Mouse (Mus musculus): ENCODE data around the gene Mylpf.
A peak's percentile ranks its signal among the peaks of the same experiment; 100 is the strongest.

Gene Mylpf

DNA sequence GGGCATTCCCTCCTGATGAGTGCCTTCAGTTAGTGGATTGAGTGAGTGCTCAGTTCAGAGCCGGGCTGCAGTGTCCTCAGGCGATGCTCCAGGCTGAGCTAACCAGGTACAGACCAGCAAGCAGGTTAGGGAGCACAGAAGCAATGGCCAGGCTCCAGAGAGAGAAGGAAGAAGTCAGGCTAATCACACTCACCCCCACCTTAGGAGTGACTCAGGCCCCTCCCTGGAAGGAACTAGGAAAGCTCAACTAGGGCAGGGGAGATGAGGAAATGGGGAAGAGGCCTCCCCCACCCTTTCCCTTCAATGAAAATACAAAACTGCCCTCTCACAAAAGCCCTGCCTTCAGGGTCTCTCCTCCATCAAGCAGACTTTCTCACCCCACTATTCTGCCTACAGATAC is 2.1 kb upstream of the Mylpf start:
- DNase-seq (ENCODE audit: extremely low spot score, low spot score) = no peak

DNA sequence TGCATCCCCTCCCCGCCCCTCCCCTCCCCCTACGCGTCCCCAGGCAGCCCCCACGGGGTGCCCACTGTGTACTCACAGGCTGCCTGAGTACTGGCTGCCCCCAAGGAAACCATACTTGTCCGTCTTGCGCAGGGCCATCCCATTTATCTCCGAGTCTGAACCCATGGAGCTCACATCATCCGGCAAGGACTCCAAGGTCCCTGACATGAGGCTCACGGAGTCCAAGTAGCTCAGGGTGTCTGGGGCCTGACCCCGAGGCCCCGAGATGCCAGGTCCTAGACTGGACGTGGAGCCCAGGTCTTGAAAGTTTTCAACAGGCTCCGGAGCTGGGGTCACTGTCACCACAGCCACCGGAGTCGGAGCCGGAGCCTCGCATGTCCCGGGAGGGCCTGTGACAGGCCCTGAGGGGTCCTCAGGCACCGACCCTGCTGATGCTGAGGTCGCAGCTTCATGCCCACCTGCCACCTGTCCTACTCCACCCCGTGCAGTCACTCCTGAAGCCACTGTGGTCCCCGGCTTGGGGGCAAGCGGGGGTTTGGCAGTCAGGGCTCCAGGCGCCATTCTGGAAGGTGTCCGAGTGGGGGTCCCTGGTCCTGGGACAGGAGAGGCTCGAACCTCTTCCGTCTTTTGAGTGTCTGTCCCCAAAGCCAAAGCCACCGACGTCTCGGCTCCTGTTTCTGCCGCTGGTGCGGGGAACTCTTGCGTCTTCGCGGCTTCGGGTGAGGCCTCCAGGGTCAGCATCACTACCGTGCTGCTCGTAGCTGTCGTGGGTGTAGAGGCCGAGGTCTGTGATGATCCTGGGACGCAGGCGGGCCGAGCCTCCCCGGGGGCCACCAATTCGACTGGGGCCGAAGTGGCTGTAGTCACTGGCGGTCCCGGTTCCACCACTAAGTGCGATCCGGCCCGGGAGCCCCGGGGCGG is 1.1 kb upstream of the Mylpf start:
- peak; percentile 65 for DNase-seq (ENCODE audit: extremely low spot score, low spot score)

DNA sequence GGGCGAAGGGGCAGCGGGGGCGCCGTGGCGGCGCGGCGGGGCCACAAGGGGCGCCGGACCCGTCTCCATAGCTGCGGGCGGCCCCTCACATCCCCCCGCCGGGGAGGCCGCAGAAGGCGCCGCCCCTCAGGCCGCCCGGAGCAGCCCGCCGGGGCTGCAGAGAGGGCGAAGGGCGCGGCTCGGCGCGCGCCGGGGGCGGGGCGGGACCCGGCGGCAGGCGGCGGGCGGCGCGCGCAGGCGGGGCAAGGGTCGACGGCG is 466 bp upstream of the Mylpf start, which contains the start of gene Tbc1d10b:
Gene Tbc1d10b (minus strand): TSS at position 174 of the 258 bp plus-strand sequence.
- DNase-seq (ENCODE audit: extremely low spot score, low spot score) = no peak

DNA sequence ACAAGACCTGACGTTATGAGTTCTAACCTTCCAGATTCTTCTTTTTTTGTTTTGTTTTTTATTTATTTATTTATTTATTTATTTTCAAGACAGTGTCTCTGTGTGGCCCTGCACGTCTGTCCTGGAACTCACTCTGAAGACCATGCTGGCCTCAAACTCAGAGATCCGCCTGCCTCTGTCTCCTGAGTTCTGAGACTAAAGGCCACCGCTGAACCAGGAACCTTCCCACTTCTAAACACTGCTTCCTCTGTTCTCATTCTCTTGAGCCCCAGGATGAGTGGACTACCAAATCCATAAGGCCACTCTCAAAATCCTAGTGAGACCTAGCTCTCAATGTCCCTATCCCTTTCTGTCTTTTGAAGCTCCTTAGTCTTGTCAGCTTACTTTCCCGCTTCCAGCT is 1.2 kb downstream of the Mylpf start:
- DNase-seq (ENCODE audit: extremely low spot score, low spot score) = no peak

DNA sequence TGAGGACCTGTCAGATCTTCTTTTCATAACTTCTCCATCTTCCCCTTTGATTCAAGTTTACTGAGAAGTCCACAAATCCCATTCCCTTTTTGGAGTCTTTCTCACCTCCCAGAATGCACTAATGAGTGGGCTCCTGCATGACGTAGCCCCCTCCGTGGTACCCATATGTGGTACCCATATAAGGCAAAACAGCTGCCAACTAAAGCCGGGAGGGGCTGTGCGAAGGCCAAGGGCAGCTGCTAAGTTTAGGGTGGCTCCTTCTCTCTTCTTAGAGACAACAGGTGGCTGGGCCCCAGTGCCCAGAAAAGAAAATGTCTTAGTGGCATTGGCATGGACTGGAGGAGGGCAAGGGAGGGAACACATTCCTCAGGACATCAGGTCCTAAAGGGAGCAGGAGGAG is 1.6 kb downstream of the Mylpf start:
- no peak for DNase-seq (ENCODE audit: extremely low spot score, low spot score)

DNA sequence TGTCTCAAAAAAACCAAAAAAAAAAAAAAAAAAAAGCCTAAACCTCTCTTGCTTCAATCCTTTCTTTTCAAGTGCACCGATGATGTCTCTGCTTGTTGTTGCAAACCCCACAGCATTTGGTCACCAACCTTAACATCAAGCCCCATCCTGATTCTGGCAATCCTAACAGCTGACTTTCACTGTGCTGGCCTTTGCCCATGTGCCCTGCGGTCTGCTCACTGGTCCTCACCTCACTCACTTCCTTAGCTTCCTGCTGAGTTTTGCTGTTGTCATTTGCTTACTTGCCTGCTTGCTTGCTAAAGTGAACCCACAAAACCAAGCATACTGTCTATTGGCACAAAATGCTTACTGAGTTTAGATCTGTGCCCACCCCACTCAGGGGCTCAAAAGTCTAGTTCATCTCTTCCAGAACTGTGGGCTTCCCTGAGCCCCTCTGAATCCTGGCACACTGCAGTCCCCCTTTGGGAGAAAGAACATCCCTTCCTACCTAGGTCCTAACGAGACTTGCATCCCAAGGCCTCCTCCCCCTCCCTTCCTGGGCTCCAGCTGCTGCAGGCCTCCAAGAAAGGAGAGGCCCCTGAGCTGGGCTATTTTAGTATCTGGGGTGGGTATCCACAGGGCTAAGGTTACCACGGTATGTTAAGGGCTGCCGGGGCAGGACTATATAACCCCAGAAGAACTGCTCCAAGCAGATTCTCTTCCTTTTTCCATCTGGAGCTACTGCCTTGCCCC is 2.5 kb downstream of the Mylpf start:
- DNase-seq (ENCODE audit: extremely low spot score, low spot score) = no peak

DNA sequence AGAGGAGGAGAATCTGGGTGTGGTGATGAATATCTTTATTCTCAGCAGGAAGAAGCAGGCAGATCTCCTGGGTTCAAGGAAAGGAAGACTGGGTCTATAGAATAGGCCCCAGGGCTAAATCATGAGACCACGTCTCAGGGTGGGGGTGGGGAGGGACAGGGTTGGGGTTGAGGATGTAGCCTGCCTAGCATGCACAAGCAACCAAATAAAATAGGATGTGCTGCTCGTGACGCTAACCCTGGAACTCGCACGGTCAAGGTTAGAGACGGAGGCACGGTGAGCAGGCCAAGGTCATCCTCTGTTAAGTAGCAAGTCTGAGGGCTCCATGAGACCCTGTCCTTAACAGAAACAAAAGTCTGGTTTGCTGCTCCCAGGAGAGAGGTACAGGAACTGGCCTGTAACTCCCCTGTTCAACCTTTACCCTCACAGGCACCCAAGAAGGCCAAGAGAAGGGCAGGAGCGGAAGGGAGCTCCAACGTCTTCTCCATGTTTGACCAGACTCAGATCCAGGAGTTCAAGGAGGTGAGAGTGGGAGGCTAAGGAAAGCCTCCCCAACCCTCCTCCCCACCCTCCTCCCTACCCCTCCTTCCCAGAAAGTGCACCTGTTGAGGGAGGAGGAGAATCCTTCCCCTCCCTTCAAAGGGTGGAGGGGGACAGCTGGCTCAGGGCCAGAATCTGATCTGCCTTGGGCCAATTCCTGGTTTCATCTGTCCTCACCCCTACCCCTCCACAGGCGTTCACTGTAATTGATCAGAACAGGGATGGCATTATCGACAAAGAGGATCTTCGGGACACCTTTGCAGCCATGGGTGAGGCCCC is 4.0 kb downstream of the Mylpf start:
- DNase-seq (ENCODE audit: extremely low spot score, low spot score) = no peak

DNA sequence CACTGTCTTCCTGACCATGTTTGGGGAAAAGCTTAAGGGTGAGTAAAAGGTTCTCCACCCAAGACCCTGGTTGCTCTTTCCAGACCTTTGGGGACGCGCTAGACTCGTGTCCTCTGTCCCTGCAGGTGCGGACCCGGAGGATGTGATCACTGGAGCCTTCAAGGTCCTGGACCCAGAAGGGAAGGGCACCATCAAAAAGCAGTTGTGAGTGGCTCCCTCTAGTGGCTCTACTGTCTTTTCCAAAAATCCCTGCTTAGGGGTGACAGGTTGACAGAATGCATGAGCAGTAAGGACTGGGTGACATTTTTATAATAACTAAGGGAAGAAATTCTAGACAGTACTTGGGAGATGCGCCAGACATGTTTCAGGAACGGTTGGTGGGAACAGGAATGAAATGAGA is 4.8 kb downstream of the Mylpf start:
- no peak for DNase-seq (ENCODE audit: extremely low spot score, low spot score)

DNA sequence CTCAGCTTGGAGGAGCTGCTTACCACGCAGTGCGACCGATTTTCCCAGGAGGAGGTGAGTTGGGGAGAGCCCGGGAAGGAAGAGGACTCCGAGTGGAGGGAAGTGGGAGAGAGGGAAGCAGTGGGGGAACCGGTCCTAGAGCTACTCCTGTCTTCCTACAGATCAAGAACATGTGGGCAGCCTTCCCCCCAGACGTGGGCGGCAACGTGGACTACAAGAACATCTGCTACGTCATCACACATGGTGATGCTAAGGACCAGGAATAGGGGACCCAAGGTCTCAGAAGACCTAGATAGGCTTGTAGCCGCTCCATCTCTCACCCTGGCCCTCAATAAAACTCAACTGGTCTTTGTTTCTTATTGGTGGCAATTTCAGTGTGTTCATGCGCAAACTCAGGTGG is 5.2 kb downstream of the Mylpf start:
- DNase-seq (ENCODE audit: extremely low spot score, low spot score) = no peak

DNA sequence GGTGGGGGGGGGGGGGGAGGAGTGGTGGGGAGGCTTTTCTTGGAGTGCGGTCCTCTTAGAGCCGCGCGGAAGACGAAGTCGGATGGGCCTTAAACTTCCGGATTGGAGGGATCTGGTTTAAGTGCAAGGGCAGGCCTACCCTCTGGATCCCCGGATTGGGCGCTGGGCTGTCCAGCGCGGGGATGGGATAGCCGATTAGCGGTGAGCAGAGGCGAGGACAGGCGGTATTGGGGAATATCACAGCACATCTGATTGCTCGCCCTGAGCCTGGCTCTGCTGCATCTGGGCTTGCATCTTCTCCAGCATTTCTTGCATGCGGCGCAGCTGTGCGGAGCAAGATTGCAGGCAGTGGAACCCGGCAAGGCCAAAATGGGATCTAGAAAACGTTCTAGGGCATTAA is 5.8 kb downstream of the Mylpf start:
- DNase-seq (ENCODE audit: extremely low spot score, low spot score) = peak; percentile 27

DNA sequence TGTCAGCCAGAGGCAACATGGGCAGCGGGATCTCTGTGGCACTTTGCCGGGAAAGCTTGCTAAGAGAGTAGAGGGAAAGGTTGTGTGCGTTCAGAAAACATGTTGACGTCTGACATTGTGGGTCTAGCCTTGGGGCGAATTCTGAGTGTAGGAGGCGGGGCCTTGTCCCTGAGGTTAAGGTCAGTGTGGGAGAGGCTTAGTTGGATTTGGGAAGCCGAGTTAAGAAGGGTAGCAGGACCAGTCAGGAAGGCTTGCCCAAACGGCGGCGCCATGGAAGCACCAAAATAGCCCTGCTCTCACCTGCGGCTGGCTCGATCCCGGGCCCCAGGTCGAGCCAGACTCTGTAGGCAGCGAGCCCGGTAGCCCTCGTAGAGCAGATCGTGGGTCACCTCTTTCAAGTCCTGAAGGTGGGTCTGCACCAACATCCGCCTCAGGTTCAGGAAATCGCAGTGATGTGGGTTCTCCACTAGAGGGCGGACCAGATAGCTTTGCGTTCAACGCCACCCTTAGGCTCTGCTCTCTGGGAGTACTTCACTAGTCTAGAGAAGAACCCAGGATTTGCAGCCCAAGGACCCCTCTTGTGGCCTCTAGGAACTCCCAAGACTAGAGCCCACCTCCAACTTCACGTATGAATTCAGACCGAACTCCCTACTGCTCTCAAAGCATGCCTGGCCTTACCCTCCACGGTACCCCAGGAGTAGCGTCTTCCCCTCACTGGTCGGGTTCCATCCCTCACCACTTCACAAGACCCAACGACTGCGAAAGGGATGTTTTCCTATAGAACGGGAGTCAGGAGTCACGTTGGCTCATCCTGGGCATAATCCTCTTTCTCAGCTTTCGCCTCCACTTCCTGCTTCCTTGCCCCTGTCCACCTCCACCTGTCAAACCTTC is 6.5 kb downstream of the Mylpf start:
- DNase-seq (ENCODE audit: extremely low spot score, low spot score) = peak; percentile 68

DNA sequence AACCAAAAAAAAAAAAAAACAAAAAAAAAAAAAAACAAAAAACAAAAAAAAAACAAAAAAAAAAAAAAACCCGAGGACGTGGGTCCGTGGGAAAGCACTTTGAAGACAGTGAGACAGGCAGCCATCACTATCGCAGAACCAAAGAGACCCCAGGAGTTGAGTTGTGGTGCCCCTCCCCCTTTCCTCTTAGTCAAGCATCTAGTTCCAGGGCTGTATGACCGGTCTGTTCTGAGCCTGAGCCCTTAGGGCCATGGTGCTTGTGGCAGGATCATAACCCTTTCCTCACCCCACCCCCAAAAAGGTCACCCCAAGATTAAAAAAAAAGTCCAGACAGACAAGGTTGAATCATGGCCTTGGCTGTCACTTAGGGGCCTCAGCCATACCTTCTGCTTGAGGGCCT is 7.6 kb downstream of the Mylpf start:
- no peak for DNase-seq (ENCODE audit: extremely low spot score, low spot score)

DNA sequence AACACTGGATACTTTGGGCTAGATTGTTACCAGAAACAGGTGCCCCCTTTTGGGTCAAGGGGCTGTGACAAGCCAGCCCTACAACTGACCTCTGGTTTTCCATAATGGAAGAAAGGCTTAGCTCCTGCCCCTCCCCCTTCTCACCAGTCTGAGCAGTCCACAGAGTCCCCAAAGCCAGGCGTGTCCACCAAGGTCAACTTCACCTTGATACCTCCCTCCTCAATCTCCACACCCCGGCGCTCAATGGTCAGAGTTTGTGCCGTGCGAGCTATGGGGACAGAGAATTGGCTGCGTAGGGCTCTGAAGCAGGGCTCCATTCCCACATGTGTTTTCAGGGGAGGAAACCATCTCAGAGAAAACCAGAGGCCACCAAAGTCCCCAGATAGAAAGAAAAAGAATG is 8.8 kb downstream of the Mylpf start:
- no peak for DNase-seq (ENCODE audit: extremely low spot score, low spot score)

DNA sequence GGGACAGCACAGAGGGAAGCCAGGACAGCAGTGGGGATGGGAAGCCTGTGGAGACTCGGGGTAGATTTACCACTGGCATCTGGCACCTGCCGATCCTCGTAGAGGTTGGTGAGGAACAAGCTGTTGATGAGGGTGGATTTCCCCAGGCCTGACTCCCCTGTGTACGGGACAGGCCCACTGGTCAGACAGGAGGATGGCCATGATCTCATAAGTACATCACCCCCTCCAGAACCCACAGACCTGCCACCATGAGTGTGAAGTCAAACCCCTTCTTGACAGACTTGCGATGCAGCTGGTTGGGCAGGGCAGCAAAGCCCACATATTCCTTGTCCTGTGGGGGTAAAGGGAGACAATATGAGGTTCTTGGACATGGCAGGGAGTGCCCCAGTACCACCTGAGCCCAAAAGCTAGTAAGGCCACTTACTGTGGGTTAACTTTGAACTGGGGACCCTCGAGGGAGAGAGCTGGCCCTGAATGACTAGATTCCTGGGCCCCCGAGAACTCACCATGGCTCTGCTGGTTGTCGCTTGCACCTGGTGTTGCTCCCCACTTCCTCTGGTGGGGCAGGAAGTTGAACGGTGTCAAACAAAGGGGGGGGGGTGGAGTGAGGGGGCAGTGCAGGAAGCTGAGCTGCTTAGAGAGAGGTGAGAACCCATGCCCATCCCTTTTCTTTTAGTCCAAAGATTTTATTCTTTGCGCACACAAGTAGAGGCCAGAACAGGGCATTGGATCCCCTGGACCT is 9.4 kb downstream of the Mylpf start:
- DNase-seq (ENCODE audit: extremely low spot score, low spot score) = no peak

DNA sequence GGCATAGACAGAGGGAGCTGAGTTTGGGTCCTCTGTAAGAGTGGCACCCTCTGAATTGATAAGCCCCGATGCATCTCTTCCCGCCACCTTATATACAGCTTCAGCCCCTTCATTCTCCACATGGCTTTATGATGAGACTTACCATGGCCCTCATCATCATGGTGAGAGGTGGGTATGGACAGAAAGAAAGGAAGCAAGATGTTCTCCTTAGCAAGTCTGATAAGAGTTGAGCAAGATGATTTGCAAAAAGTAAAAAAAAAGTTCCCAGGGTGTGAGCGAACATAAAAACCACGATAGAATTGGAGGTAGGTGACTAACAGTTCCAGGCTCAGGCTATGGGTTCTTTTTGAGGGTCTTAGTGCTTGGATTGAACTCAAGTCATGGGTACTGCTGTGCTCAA is 10.0 kb downstream of the Mylpf start:
- DNase-seq (ENCODE audit: extremely low spot score, low spot score) = no peak

DNA sequence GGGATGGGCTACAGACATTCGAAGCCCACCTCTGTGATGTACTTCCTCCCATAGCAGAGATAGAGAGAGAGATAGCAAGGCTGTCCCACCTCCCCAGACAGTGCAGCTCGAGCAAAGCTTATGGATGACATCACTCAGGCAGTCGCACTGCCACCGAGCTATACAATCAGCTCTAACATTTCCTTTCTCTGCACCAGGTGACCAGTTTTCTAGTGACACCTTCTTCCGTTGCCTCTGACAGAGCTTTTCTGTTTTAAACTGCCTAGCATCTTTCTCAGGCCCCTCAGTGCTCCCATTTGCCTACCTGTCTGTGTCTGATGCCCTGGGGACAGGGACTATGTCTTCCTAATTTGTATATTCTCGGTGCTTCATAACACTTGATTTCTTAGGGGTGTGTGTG is 11.8 kb downstream of the Mylpf start:
- no peak for DNase-seq (ENCODE audit: extremely low spot score, low spot score)

DNA sequence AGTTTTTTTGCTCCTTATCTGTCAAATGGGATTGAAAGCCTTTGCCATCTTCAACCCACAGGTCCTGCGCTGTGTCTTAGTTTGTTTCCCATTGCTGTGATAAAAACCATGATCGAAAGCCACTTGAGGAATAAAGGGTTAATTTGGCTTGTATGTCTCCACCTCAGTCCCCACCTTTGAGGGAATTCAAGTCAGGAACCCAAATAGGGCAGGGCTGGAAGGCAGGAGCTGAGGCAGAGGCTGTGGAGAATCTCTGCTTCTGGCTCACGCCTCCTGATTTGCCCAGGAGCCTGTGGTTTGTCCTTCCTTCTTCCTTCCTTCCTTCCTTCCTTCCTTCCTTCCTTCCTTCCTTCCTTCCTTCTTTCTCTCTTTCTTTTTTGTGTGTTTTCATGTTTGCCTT is 14.4 kb downstream of the Mylpf start:
- DNase-seq (ENCODE audit: extremely low spot score, low spot score) = no peak

DNA sequence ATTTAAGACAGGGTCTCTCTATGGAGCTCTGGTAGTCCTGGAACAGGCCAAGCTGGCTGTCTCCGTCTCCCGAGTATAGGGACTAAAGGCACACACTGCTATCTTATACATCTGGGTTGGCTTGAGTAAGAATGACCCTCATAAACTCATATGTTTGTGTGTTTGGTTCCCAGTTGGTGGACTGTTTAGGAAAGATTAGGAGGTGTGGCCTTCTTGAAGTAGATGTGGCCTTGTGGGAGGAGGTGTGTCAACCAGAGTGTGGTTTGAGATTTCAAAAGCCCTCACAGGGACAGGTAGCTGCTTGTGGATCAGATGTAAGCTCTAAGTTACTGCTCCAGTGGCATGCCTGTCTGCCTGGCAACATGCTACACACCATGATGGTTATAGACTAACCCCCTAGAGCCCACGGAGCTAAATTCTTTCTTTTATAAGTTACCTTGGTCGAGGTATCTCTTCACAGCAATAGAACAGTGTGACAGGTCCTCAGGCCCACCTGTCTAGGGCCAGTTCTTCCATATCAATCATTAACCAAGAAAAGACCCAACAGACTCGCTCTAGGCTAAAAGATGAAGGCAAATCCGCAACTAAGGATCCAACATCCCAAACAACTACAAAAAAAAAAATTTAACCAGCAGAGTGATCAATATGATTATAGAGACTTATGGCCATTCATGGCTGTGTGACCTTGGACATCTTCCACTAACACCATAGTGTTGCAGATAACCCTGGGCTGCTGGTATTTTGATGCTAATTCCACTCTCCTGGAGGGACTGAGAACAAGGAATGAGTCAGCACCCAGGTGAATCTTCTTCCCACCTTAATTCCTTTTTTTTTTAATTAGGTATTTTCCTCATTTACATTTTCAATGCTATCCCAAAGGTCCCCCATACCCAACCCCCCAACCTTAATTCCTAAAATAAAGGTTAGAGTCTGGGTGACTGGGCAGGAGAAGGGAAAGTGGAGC is 15.1 kb downstream of the Mylpf start:
- DNase-seq (ENCODE audit: extremely low spot score, low spot score) = no peak

DNA sequence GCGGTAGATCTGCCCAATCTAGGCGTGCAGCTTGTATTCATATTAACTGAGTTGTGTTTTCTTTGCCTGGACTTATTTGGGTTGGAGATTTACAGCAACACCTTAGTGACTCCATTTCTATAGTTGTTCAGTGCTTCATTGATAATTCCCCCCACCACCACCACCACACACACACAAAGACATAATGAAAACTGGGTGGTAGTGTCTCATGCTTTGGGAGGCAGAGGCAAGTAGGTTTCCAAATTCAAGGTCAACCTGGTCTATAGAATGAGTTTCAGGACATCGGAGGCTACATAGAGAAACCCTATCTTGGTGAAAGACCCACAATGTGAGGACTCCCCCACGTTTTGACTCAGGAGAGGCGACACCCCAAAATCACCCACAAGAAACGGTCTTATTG is 15.9 kb downstream of the Mylpf start:
- no peak for DNase-seq (ENCODE audit: extremely low spot score, low spot score)
